Mouse (Mus musculus): ENCODE data around the gene Ifngr2.

GRCm38 (mm10) chr16:91556659-91557058, 9.8 kb downstream of the Ifngr2 start:
- TF ChIP-seq POLR2A (IDR thresholded peaks at IDR 0.05; ENCODE audit: extremely low read depth, insufficient read depth, low read length) (no peak), CTCF (IDR thresholded peaks at IDR 0.05; ENCODE audit: low read depth, low read length) (no peak)

Data from liver, adult 2 months (tissue).